ENCODE assay signal across 9 mouse cellular contexts in the genomic region with DNA sequence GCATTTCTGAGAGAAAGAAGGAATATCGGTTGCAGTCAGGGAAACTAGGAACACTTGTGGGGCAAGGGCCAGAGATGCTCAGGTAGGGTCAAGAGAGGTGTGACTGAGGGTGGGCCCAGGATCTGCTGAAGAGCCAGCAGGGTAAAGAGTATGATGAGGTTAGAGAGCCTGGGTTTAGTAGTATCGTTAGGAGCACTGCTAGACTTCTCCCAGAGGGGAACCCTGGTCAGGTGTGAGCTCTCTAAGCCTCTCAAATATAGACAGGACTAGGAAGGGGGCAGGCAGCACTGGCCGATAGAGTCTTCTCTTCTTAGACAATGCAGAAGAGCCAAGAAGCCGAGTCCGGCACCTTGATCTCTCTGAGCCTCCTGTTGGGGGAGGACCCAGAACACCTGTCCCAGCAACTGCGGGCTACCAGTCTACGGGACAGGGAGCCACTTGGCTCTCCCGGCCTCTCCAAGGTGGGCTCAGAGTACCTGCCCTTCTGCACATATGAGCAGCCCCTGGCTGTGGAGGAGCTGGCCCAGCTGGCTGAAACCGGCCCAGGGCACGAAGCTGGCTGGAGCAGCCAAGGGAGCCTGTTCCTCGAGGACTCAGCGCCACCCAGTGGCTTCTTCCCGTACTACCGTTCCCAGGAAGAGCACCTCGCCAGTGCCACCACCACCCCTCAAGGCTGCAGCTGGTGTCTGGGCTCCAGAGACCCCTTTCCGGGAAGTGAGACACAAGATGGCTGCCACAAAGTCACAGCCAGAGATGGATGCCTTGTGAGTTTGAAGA. TPM values are rescaled to one million over a fixed set of nuclear protein-coding genes. Genes with fewer than 3 reads are reported as not detected.
DNase-seq lines count a peak whose midpoint lies in the region; ATAC-seq lines count a peak whose summit lies in the region.
"Had no signal": no experiment of that assay in that cellular context is flagged by ENCODE, and none has a peak within 500 bp of the region (broad histone marks: within the 10 kb centered on the region; RNA-seq: fewer than 3 reads in every experiment).

No protein-coding gene starts in this region.

- H3K4me1 ChIP-seq in forebrain, embryonic 13.5 days: peaks cover 11% of the 10 kb centered on the region
- peaks cover 25% of the 10 kb centered on the region for H3K4me1 ChIP-seq in hindbrain, embryonic 10.5 days (replicated peaks)

- 34% methylated on average over 16 of the region's 16 CpGs for WGBS in forebrain, embryonic 13.5 days
- 31% methylated on average over 16 of the region's 16 CpGs for WGBS in hindbrain, embryonic 10.5 days

- H3K36me3 ChIP-seq in forebrain, embryonic 13.5 days (ENCODE audit: poor library complexity, severe bottlenecking): no peaks in the 10 kb centered on the region
- H3K36me3 ChIP-seq in hindbrain, embryonic 10.5 days: no peaks in the 10 kb centered on the region

- H3K9ac ChIP-seq in forebrain, embryonic 13.5 days: no peak overlapping the region

- H3K4me3 ChIP-seq in forebrain, embryonic 13.5 days: no peak overlapping the region
- H3K4me3 ChIP-seq in hindbrain, embryonic 10.5 days: no peak overlapping the region

- H3K4me2 ChIP-seq in forebrain, embryonic 13.5 days: no peak overlapping the region

- no peak overlapping the region for H3K27ac ChIP-seq in forebrain, embryonic 13.5 days
- peak overlapping the region; percentile 29; the same call in 1 of the 2 replicates for H3K27ac ChIP-seq in hindbrain, embryonic 10.5 days

- H3K9me3 ChIP-seq in forebrain, embryonic 13.5 days (replicated peaks): no peaks in the 10 kb centered on the region
- H3K9me3 ChIP-seq in hindbrain, embryonic 10.5 days: no peaks in the 10 kb centered on the region

- peaks cover 14% of the 10 kb centered on the region for H3K27me3 ChIP-seq in forebrain, embryonic 13.5 days
- peaks cover 51% of the 10 kb centered on the region for H3K27me3 ChIP-seq in hindbrain, embryonic 10.5 days (ENCODE audit: insufficient read depth, poor library complexity, severe bottlenecking)

- peak; percentile 71 for DNase-seq in ES-CJ7 (ENCODE audit: low read depth, low spot score)
- DNase-seq in c-Kit-positive CD71-positive TER-119-negative erythroid progenitor cells, embryonic 14.5 days (ENCODE audit: low read depth): peak; percentile 10
- DNase-seq in hindbrain, embryonic 10.5 days (ENCODE audit: low spot score): peak; percentile 86
- DNase-seq in layer of hippocampus, postnatal 10 days (ENCODE audit: low spot score in 2 of 2): peak; percentile 86 to 88
- peak; percentile 36 for DNase-seq in lung, postnatal 25 days (ENCODE audit: low spot score)
- DNase-seq in right cerebral cortex, postnatal 10 days (ENCODE audit: low spot score in 2 of 2): peak; percentile 73 to 88

- peak; percentile 66 for ATAC-seq in forebrain, embryonic 13.5 days
- no peak for ATAC-seq in erythroblast, adult 5-6 weeks (replicated peaks; ENCODE audit: low FRiP score, poor library complexity, severe bottlenecking)

RNA-seq across cellular contexts. Expression of gene Gm3045, which starts 2.5 kb away (rescaled TPM):
- not detected in 2 replicates for polyA plus RNA-seq in forebrain, embryonic 13.5 days (2015; fragmentation: Nextera tagmentation; extraction: Ambion mirVana)
- not detected in 2 replicates for polyA plus RNA-seq in hindbrain, embryonic 10.5 days (2016; fragmentation: Nextera tagmentation; extraction: Ambion mirVana)
- total RNA-seq in layer of hippocampus, postnatal 10 days (2021): not detected
- not detected in 2 replicates for total RNA-seq in erythroblast, adult 5-6 weeks (2015; ENCODE audit: low replicate concordance)
- not detected in 2 replicates for total RNA-seq in erythroblast, adult 5-6 weeks (2017; ENCODE audit: low replicate concordance)
- polyA plus RNA-seq: frontal cortex, adult 2 months had no signal

RNA-seq across cellular contexts. Expression of gene Slc25a48, which starts 9.2 kb away (rescaled TPM):
- polyA plus RNA-seq in forebrain, embryonic 13.5 days (2015; fragmentation: Nextera tagmentation; extraction: Ambion mirVana): not detected in 2 replicates
- 0.12 TPM in 1 of 2 replicates, not detected in the other for polyA plus RNA-seq in hindbrain, embryonic 10.5 days (2016; fragmentation: Nextera tagmentation; extraction: Ambion mirVana)
- not detected for total RNA-seq in layer of hippocampus, postnatal 10 days (2021)
- not detected in 2 replicates for total RNA-seq in erythroblast, adult 5-6 weeks (2015; ENCODE audit: low replicate concordance)
- total RNA-seq in erythroblast, adult 5-6 weeks (2017; ENCODE audit: low replicate concordance): not detected in 2 replicates

RNA-seq across cellular contexts. Expression of gene Il9, which starts 53.1 kb away (rescaled TPM):
- polyA plus RNA-seq in forebrain, embryonic 13.5 days (2015; fragmentation: Nextera tagmentation; extraction: Ambion mirVana): not detected in 2 replicates
- not detected in 2 replicates for polyA plus RNA-seq in hindbrain, embryonic 10.5 days (2016; fragmentation: Nextera tagmentation; extraction: Ambion mirVana)
- not detected for total RNA-seq in layer of hippocampus, postnatal 10 days (2021)
- total RNA-seq in erythroblast, adult 5-6 weeks (2015; ENCODE audit: low replicate concordance): not detected in 2 replicates
- not detected in 2 replicates for total RNA-seq in erythroblast, adult 5-6 weeks (2017; ENCODE audit: low replicate concordance)
- polyA plus RNA-seq: frontal cortex, adult 2 months had no signal

Comparison
In these comparisons a context has a peak if more than half of its experiments do, and no peak if none do; other contexts are left out.
1. DNase-seq: peak in every context shown above with its lines; median percentile 87 in layer of hippocampus, postnatal 10 days; 86 in hindbrain, embryonic 10.5 days; 80 in right cerebral cortex, postnatal 10 days; 71 in ES-CJ7; 36 in lung, postnatal 25 days; 10 in c-Kit-positive CD71-positive TER-119-negative erythroid progenitor cells, embryonic 14.5 days.